ENCODE assay signal across 8 mouse cellular contexts in the genomic region with DNA sequence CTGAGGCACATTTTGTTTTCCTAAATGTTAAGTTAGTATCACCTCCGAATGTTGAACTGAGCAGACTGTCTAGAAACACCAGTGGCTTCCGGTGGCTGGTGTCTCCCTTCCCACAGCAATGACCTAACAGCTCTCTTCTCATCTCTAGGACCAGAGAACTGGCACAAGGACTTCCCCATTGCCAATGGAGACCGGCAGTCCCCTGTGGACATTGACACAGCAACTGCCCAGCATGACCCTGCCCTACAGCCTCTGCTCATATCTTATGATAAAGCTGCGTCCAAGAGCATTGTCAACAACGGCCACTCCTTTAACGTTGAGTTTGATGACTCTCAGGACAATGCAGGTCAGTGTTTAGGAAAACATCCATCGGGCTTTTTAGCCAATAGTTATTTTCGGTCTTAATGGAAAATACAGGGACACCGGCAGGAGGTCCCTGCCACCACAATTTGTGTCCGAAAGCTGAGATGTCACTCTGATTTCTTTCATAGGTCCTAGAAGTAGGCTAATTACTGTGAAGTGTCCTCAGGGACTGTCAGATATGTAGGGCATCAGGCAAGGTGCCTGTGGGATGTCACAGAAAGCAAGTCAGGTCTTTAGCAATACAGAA. TPM values are rescaled to one million over a fixed set of nuclear protein-coding genes. Genes with fewer than 3 reads are reported as not detected.
DNase-seq lines count a peak whose midpoint lies in the region; ATAC-seq and TF ChIP-seq lines count a peak whose summit lies in the region.

No protein-coding gene starts in this region.

- 49% methylated on average over 10 of the region's 10 CpGs for WGBS in heart, embryonic 10.5 days
- 69% methylated on average over 10 of the region's 10 CpGs for WGBS in heart, adult 2 months
- WGBS in forebrain, embryonic 15.5 days: 67% methylated on average over 10 of the region's 10 CpGs

- no peak for TF ChIP-seq EP300 in heart, adult 2 months (IDR thresholded peaks at IDR 0.05; ENCODE audit: insufficient read depth, low read depth, low read length)

- no peaks in the 10 kb centered on the region for H3K27me3 ChIP-seq in heart, embryonic 10.5 days (ENCODE audit: insufficient read depth, poor library complexity, severe bottlenecking)
- H3K27me3 ChIP-seq in heart, adult 2 months (ENCODE audit: control insufficient read depth, insufficient read depth, low read length): no peaks in the 10 kb centered on the region
- no peaks in the 10 kb centered on the region for H3K27me3 ChIP-seq in forebrain, embryonic 15.5 days

- no peak overlapping the region for H3K9ac ChIP-seq in heart, adult 2 months (ENCODE audit: low read depth, low read length)
- no peak overlapping the region for H3K9ac ChIP-seq in forebrain, embryonic 15.5 days (replicated peaks)

- peak overlapping the region; percentile 98; the same call in 1 of the 2 replicates for H3K27ac ChIP-seq in heart, embryonic 10.5 days
- no peak overlapping the region for H3K27ac ChIP-seq in heart, adult 2 months
- no peak overlapping the region for H3K27ac ChIP-seq in forebrain, embryonic 15.5 days (replicated peaks)

- H3K9me3 ChIP-seq in heart, embryonic 10.5 days: no peaks in the 10 kb centered on the region
- no peaks in the 10 kb centered on the region for H3K9me3 ChIP-seq in forebrain, embryonic 15.5 days

- H3K4me1 ChIP-seq in heart, embryonic 10.5 days: peaks cover 8% of the 10 kb centered on the region; the same call in 1 of the 2 replicates
- H3K4me1 ChIP-seq in heart, adult 2 months (ENCODE audit: control insufficient read depth, insufficient read depth, low read length): no peaks in the 10 kb centered on the region
- H3K4me1 ChIP-seq in forebrain, embryonic 15.5 days: peaks cover 6% of the 10 kb centered on the region; the same call in 1 of the 2 replicates

- intact Hi-C loops in heart, adult 2 months (cut with DNase I): loop anchor here (10.0 kb wide), 1 partner anchor 207 kb away; no protein-coding TSS in a partner anchor

- ATAC-seq in forebrain, embryonic 15.5 days (replicated peaks): no peak
- no peak for ATAC-seq in inflammation-experienced regulatory T-cells, adult 6 months

- peak overlapping the region; percentile 84 for H3K4me3 ChIP-seq in heart, embryonic 10.5 days
- no peak overlapping the region for H3K4me3 ChIP-seq in heart, adult 2 months
- H3K4me3 ChIP-seq in forebrain, embryonic 15.5 days: no peak overlapping the region; the same call in 1 of the 2 replicates

- no peaks in the 10 kb centered on the region for H3K79me2 ChIP-seq in heart, adult 2 months (replicated peaks; ENCODE audit: control insufficient read depth, insufficient read depth, low read length)

- no peak for DNase-seq in heart, embryonic 10.5 days (ENCODE audit: low spot score)
- no peak for DNase-seq in heart, adult 2 months
- peak; percentile 80 for DNase-seq in 416B (ENCODE audit: low read depth)
- peak; percentile 32 for DNase-seq in lung, postnatal 25 days (ENCODE audit: low spot score)
- DNase-seq in right cerebral cortex, postnatal 10 days (ENCODE audit: low spot score in 2 of 2): no peak
- no peak for DNase-seq in adrenal gland, adult 8-10 months

- H3K36me3 ChIP-seq in heart, embryonic 10.5 days: no peaks in the 10 kb centered on the region; the same call in 1 of the 2 replicates
- H3K36me3 ChIP-seq in heart, adult 2 months (ENCODE audit: control insufficient read depth, insufficient read depth, low read length): no peaks in the 10 kb centered on the region
- H3K36me3 ChIP-seq in forebrain, embryonic 15.5 days: no peaks in the 10 kb centered on the region

- H3K4me2 ChIP-seq in forebrain, embryonic 15.5 days (replicated peaks): 0 out of 2 replicates have a peak overlapping the region, but pooled peaks have one; percentile 76

- TF ChIP-seq POLR2A in heart, adult 2 months (IDR thresholded peaks at IDR 0.05; ENCODE audit: insufficient read depth, low read depth, low read length): no peak

- no peak for TF ChIP-seq CTCF in heart, adult 2 months (IDR thresholded peaks at IDR 0.05)

RNA-seq across cellular contexts. Expression of gene Car2, which starts 1.7 kb away (rescaled TPM):
- 213 and 240 TPM in 2 replicates for polyA plus RNA-seq in heart, embryonic 10.5 days (2016; fragmentation: Nextera tagmentation; extraction: Ambion mirVana)
- total RNA-seq in heart, adult 2 months (2021): 1 to 10 TPM; 6.8 to 7.8 TPM
- 12.3 and 24.3 TPM in 2 replicates for polyA plus RNA-seq in heart, adult 2 months (2012; rRNA removed)
- 21.7 and 22.7 TPM in 2 replicates for polyA plus RNA-seq in forebrain, embryonic 15.5 days (2015; fragmentation: Nextera tagmentation; extraction: Ambion mirVana)
- polyA plus RNA-seq in inflammation-experienced regulatory T-cells, adult 6 months (2017; shearing (Covaris generic)): 10 to 100 TPM in 1 of 3 experiments, 1 to 10 TPM in 2; 2.7 to 48.9 (median 4.2) TPM
- total RNA-seq in adrenal gland, adult 8-10 months (2022): 10 to 100 TPM; 35.8 to 53.9 (median 43.2) TPM

RNA-seq across cellular contexts. Expression of gene Car3, which starts 24.5 kb away (rescaled TPM):
- 11.1 and 12.2 TPM in 2 replicates for polyA plus RNA-seq in heart, embryonic 10.5 days (2016; fragmentation: Nextera tagmentation; extraction: Ambion mirVana)
- total RNA-seq in heart, adult 2 months (2021): 10 to 100 TPM; 34.4 to 82.7 TPM
- 114 and 259 TPM in 2 replicates for polyA plus RNA-seq in heart, adult 2 months (2012; rRNA removed)
- polyA plus RNA-seq in forebrain, embryonic 15.5 days (2015; fragmentation: Nextera tagmentation; extraction: Ambion mirVana): 1.1 and 2.1 TPM in 2 replicates
- not detected for polyA plus RNA-seq in inflammation-experienced regulatory T-cells, adult 6 months (2017; shearing (Covaris generic))
- 1,000 to 10,000 TPM in 2 of 4 experiments, 100 to 1,000 TPM in 2; 711 to 1,802 (median 1,071) TPM for total RNA-seq in adrenal gland, adult 8-10 months (2022)

Comparison
In these comparisons a context has a peak if more than half of its experiments do, and no peak if none do; other contexts are left out.
1. DNase-seq: peak in 416B (single experiment) and lung, postnatal 25 days (single experiment); none in heart, embryonic 10.5 days (single experiment), heart, adult 2 months (0 of 2), right cerebral cortex, postnatal 10 days (0 of 2) and adrenal gland, adult 8-10 months (single experiment).